17 mouse cellular contexts compared by ENCODE assay signal in genomic region chr12:7297026-7297425, GRCm38 (mm10).
"Had no signal": no experiment of that assay in that cellular context is flagged by ENCODE, and none has a peak within 500 bp of the region (broad histone marks: within the 10 kb centered on the region; RNA-seq: fewer than 3 reads in every experiment).

No protein-coding gene starts in this region.

- H3K4me2 ChIP-seq: lung, embryonic 15.5 days; midbrain, embryonic 12.5 days; midbrain, embryonic 15.5 days; neural tube, embryonic 13.5 days; stomach, embryonic 15.5 days had no signal

- ATAC-seq: lung, postnatal 0 days; midbrain, embryonic 15.5 days had no signal

- H3K36me3 ChIP-seq: lung, embryonic 15.5 days; midbrain, embryonic 10.5 days; midbrain, embryonic 12.5 days; midbrain, embryonic 15.5 days; neural tube, embryonic 13.5 days; stomach, embryonic 15.5 days had no signal

- H3K4me3 ChIP-seq: lung, embryonic 15.5 days; midbrain, embryonic 10.5 days; midbrain, embryonic 12.5 days; midbrain, embryonic 15.5 days; myocyte; neural tube, embryonic 13.5 days; stomach, embryonic 15.5 days had no signal

- H3K4me1 ChIP-seq: lung, embryonic 15.5 days; midbrain, embryonic 12.5 days; midbrain, embryonic 15.5 days; neural tube, embryonic 13.5 days; stomach, embryonic 15.5 days had no signal

- H3K27me3 ChIP-seq: lung, embryonic 15.5 days; midbrain, embryonic 12.5 days; midbrain, embryonic 15.5 days; neural tube, embryonic 13.5 days; stomach, embryonic 15.5 days had no signal

- H3K27ac ChIP-seq: liver, embryonic 14.5 days; lung, embryonic 15.5 days; midbrain, embryonic 10.5 days; midbrain, embryonic 12.5 days; midbrain, embryonic 15.5 days; neural tube, embryonic 13.5 days; stomach, embryonic 15.5 days; stomach, postnatal 0 days had no signal

- H3K9ac ChIP-seq: liver, embryonic 14.5 days; lung, embryonic 15.5 days; midbrain, embryonic 12.5 days; midbrain, embryonic 15.5 days; neural tube, embryonic 13.5 days; stomach, embryonic 15.5 days had no signal

- DNase-seq: lung, adult 18-20 months; lung, postnatal 14 days; lung, postnatal 4 days; right cerebral cortex, postnatal 14 days; thymus, adult 2 months; thymus, postnatal 25 days; thymus, postnatal 4 days had no signal

- H3K9me3 ChIP-seq: lung, embryonic 15.5 days; midbrain, embryonic 10.5 days; midbrain, embryonic 15.5 days; neural tube, embryonic 13.5 days; stomach, embryonic 15.5 days had no signal
